ENCODE assay signal across 8 mouse cellular contexts in genomic region chrX:23692336-23692721, GRCm38 (mm10). TPM values are rescaled to one million over a fixed set of nuclear protein-coding genes. Genes with fewer than 3 reads are reported as not detected.
DNase-seq lines count a peak whose midpoint lies in the region; ATAC-seq and TF ChIP-seq lines count a peak whose summit lies in the region.

No protein-coding gene starts in this region.

- H3K4me3 ChIP-seq in thymus, adult 2 months (ENCODE audit: control insufficient read depth, insufficient read depth, low read length): no peak overlapping the region
- peak overlapping the region; percentile 57 for H3K4me3 ChIP-seq in limb, embryonic 13.5 days
- H3K4me3 ChIP-seq in olfactory bulb, adult 2 months (ENCODE audit: insufficient read depth, low read depth, low read length): peak overlapping the region; percentile 75

- no peak for TF ChIP-seq CTCF in thymus, adult 2 months (IDR thresholded peaks at IDR 0.05; ENCODE audit: borderline replicate concordance, control insufficient read depth, extremely low read depth, insufficient read depth, low read length, poor library complexity)
- no peak for TF ChIP-seq CTCF in olfactory bulb, adult 2 months (IDR thresholded peaks at IDR 0.05; ENCODE audit: insufficient read depth, low read depth, low read length)

- H3K36me3 ChIP-seq in thymus, adult 2 months (ENCODE audit: control insufficient read depth, insufficient read depth, low read length): no peaks in the 10 kb centered on the region
- no peaks in the 10 kb centered on the region for H3K36me3 ChIP-seq in limb, embryonic 13.5 days

- no peak overlapping the region for H3K27ac ChIP-seq in thymus, adult 2 months (ENCODE audit: control insufficient read depth, insufficient read depth, low read length)
- no peak overlapping the region for H3K27ac ChIP-seq in limb, embryonic 13.5 days
- no peak overlapping the region for H3K27ac ChIP-seq in olfactory bulb, adult 2 months (ENCODE audit: insufficient read depth, low read depth, low read length)

- DNase-seq in gastrocnemius, adult 18-20 months (ENCODE audit: low spot score): peak; percentile 2
- DNase-seq in gastrocnemius, postnatal 10 days: no peak
- peak; percentile 3 for DNase-seq in thymus, postnatal 4 days
- no peak for DNase-seq in thymus, adult 2 months
- DNase-seq in left cerebral cortex, adult 11 months (ENCODE audit: low spot score): no peak
- no peak for DNase-seq in adrenal gland, adult (ENCODE audit: inconsistent age in 2 of 2, low spot score in 1 of 2)

- 10% methylated on average over 5 of the region's 5 CpGs for WGBS in thymus, adult 2 months
- WGBS in limb, embryonic 13.5 days: 16% methylated on average over 5 of the region's 5 CpGs
- WGBS in olfactory bulb, adult 2 months: 21% methylated on average over 5 of the region's 5 CpGs

- TF ChIP-seq POLR2A in thymus, adult 2 months (IDR thresholded peaks at IDR 0.05; ENCODE audit: control insufficient read depth, extremely low read depth, insufficient read depth, low read length, poor library complexity): no peak
- no peak for TF ChIP-seq POLR2A in olfactory bulb, adult 2 months (IDR thresholded peaks at IDR 0.05; ENCODE audit: insufficient read depth, low read depth, low read length)

- peak overlapping the region; percentile 64 for H3K4me2 ChIP-seq in limb, embryonic 13.5 days (replicated peaks)

- no peak overlapping the region for H3K9ac ChIP-seq in limb, embryonic 13.5 days

- no peaks in the 10 kb centered on the region for H3K27me3 ChIP-seq in thymus, adult 2 months (ENCODE audit: control insufficient read depth, insufficient read depth, low read length)
- no peaks in the 10 kb centered on the region for H3K27me3 ChIP-seq in limb, embryonic 13.5 days

- 0 out of 2 replicates have a peak, but pooled peaks cover 2% of the 10 kb centered on the region for H3K4me1 ChIP-seq in thymus, adult 2 months (replicated peaks; ENCODE audit: control insufficient read depth, insufficient read depth, low read length)
- H3K4me1 ChIP-seq in limb, embryonic 13.5 days: no peaks in the 10 kb centered on the region
- H3K4me1 ChIP-seq in olfactory bulb, adult 2 months (ENCODE audit: control insufficient read depth, insufficient read depth, low read length): no peaks in the 10 kb centered on the region

- ATAC-seq in limb, embryonic 13.5 days (ENCODE audit: low FRiP score, low read depth): peak; percentile 5; the same call in 1 of the 2 replicates

- H3K9me3 ChIP-seq in limb, embryonic 13.5 days: no peaks in the 10 kb centered on the region

RNA-seq across cellular contexts. Expression of gene Wdr44, which starts 0.5 kb away (rescaled TPM):
- total RNA-seq in gastrocnemius, adult 18-20 months (2021): 10 to 100 TPM; 17.4 to 17.9 TPM
- 10 to 100 TPM; 10.1 to 13.3 TPM for total RNA-seq in gastrocnemius, postnatal 10 days (2021)
- polyA plus RNA-seq in thymus, adult 2 months (2012; rRNA removed): 8.1 and 9.7 TPM in 2 replicates
- 9.1 and 11.5 TPM in 2 replicates for polyA plus RNA-seq in limb, embryonic 13.5 days (2015; fragmentation: Nextera tagmentation; extraction: Ambion mirVana)
- polyA plus RNA-seq in olfactory bulb, adult 2 months (2012; ENCODE audit: insufficient read depth, insufficient read length, low replicate concordance, missing spikeins): not detected in 2 replicates

Comparison
In these comparisons a context has a peak if more than half of its experiments do, and no peak if none do; other contexts are left out.
1. DNase-seq: peak in gastrocnemius, adult 18-20 months (single experiment) and thymus, postnatal 4 days (single experiment); none in gastrocnemius, postnatal 10 days (single experiment), thymus, adult 2 months (single experiment), left cerebral cortex, adult 11 months (single experiment) and adrenal gland, adult (0 of 2).